Mouse (Mus musculus): Measurements from ENCODE around the gene Zmpste24. TPM values are rescaled to one million over a fixed set of nuclear protein-coding genes. Genes with fewer than 3 reads are reported as not detected.
A peak's percentile ranks its signal among the peaks of the same experiment; 100 is the strongest.

The Zmpste24 gene
- total and polyA plus RNA-seq, 3 experiments: 17.1 to 24.8 (median 24.4) TPM

- Histone ChIP-seq H3K9ac (ENCODE audit: low read depth, low read length) (no peak overlapping the region), H3K27me3 (ENCODE audit: control insufficient read depth, insufficient read depth, low read length) (no peaks in the 10 kb centered on the region), H3K79me2 (replicated peaks; ENCODE audit: control insufficient read depth, insufficient read depth, low read length) (no peaks in the 10 kb centered on the region), H3K4me3 (no peak overlapping the region), H3K36me3 (ENCODE audit: control insufficient read depth, insufficient read depth, low read length) (no peaks in the 10 kb centered on the region), H3K27ac (no peak overlapping the region), H3K4me1 (ENCODE audit: control insufficient read depth, insufficient read depth, low read length) (no peaks in the 10 kb centered on the region; the same call in 1 of the 2 replicates)
- DNase-seq: no peak
- intact Hi-C loops (cut with DNase I): no loop called here
- TF ChIP-seq POLR2A (IDR thresholded peaks at IDR 0.05; ENCODE audit: insufficient read depth, low read depth, low read length) (no peak), EP300 (IDR thresholded peaks at IDR 0.05; ENCODE audit: insufficient read depth, low read depth, low read length) (no peak), CTCF (IDR thresholded peaks at IDR 0.05) (no peak)
These were observed 76.1 kb downstream of the Zmpste24 start for GRCm38 (mm10) chr4:121021911-121022310.

GRCm38 (mm10) chr4:121020040-121020790 lies 77.8 kb downstream of the Zmpste24 start:
- no peak for DNase-seq
- Histone ChIP-seq H3K4me3 (no peak overlapping the region), H3K27me3 (ENCODE audit: control insufficient read depth, insufficient read depth, low read length) (no peaks in the 10 kb centered on the region), H3K79me2 (replicated peaks; ENCODE audit: control insufficient read depth, insufficient read depth, low read length) (peaks cover 2% of the 10 kb centered on the region; the same call in 1 of the 2 replicates), H3K4me1 (ENCODE audit: control insufficient read depth, insufficient read depth, low read length) (peaks cover 1% of the 10 kb centered on the region; the same call in 1 of the 2 replicates), H3K36me3 (ENCODE audit: control insufficient read depth, insufficient read depth, low read length) (no peaks in the 10 kb centered on the region), H3K9ac (ENCODE audit: low read depth, low read length) (no peak overlapping the region), H3K27ac (no peak overlapping the region)
- TF ChIP-seq POLR2A (IDR thresholded peaks at IDR 0.05; ENCODE audit: insufficient read depth, low read depth, low read length) (no peak), EP300 (IDR thresholded peaks at IDR 0.05; ENCODE audit: insufficient read depth, low read depth, low read length) (no peak)
- intact Hi-C loops (cut with DNase I): no loop called here
- 62% methylated on average over 10 of the region's 10 CpGs for WGBS

GRCm38 (mm10) chr4:121018250-121018649 lies 79.8 kb downstream of the Zmpste24 start:
- intact Hi-C loops (cut with DNase I): loop anchor here (5.0 to 10.0 kb wide), 3 partner anchors 79 to 1867 kb away; partner anchors contain the start of genes Cap1, Rlf and Zmpste24
- DNase-seq: no peak
- 60% methylated on average over 3 of the region's 3 CpGs for WGBS
- no peak for TF ChIP-seq POLR2A (IDR thresholded peaks at IDR 0.05; ENCODE audit: insufficient read depth, low read depth, low read length)
- TF ChIP-seq CTCF (IDR thresholded peaks at IDR 0.05): no peak
- TF ChIP-seq EP300 (IDR thresholded peaks at IDR 0.05; ENCODE audit: insufficient read depth, low read depth, low read length): no peak
- no peak overlapping the region for H3K9ac ChIP-seq (ENCODE audit: low read depth, low read length)
- 0 out of 2 replicates have a peak, but pooled peaks cover 3% of the 10 kb centered on the region for H3K36me3 ChIP-seq (ENCODE audit: control insufficient read depth, insufficient read depth, low read length)
- H3K79me2 ChIP-seq (replicated peaks; ENCODE audit: control insufficient read depth, insufficient read depth, low read length): peaks cover 2% of the 10 kb centered on the region; the same call in 1 of the 2 replicates
- no peaks in the 10 kb centered on the region for H3K27me3 ChIP-seq (ENCODE audit: control insufficient read depth, insufficient read depth, low read length)
- no peak overlapping the region for H3K27ac ChIP-seq
- H3K4me1 ChIP-seq (ENCODE audit: control insufficient read depth, insufficient read depth, low read length): peaks cover 1% of the 10 kb centered on the region; the same call in 1 of the 2 replicates
- H3K4me3 ChIP-seq: no peak overlapping the region

GRCm38 (mm10) chr4:121016928-121017657 lies 80.9 kb downstream of the Zmpste24 start, which contains the start of gene Smap2:
Gene Smap2, minus strand, starts transcription at chr4:121017247.
- H3K27ac ChIP-seq: peak within 1 kb of the TSS; percentile 94
- H3K9ac ChIP-seq (ENCODE audit: low read depth, low read length): peak within 1 kb of the TSS; percentile 76
- H3K79me2 ChIP-seq (replicated peaks; ENCODE audit: control insufficient read depth, insufficient read depth, low read length): peaks cover 3% of the 10 kb centered on the region
- TF ChIP-seq POLR2A (IDR thresholded peaks at IDR 0.05; ENCODE audit: insufficient read depth, low read depth, low read length): peak; percentile 85
- peak; percentile 87 for TF ChIP-seq CTCF (IDR thresholded peaks at IDR 0.05)
- 0 out of 2 replicates have a peak, but pooled peaks have one; percentile 37 for TF ChIP-seq EP300 (IDR thresholded peaks at IDR 0.05; ENCODE audit: insufficient read depth, low read depth, low read length)
- under 1% methylated on average over 42 of the region's 48 CpGs for WGBS
- no peaks in the 10 kb centered on the region for H3K27me3 ChIP-seq (ENCODE audit: control insufficient read depth, insufficient read depth, low read length)
- intact Hi-C loops (cut with DNase I): loop anchor here (5.0 to 10.0 kb wide), 3 partner anchors 80 to 1868 kb away; partner anchors contain the start of genes Cap1, Rlf and Zmpste24
- H3K4me3 ChIP-seq: peak within 1 kb of the TSS; percentile 79
- H3K36me3 ChIP-seq (ENCODE audit: control insufficient read depth, insufficient read depth, low read length): 0 out of 2 replicates have a peak, but pooled peaks cover 3% of the 10 kb centered on the region
- H3K4me1 ChIP-seq (ENCODE audit: control insufficient read depth, insufficient read depth, low read length): peaks cover 1% of the 10 kb centered on the region; the same call in 1 of the 2 replicates
- peak; percentile 99 for DNase-seq

- peak in 1 of 2 experiments; percentile 35 for DNase-seq
- peak overlapping the region; percentile 76 for H3K9ac ChIP-seq (ENCODE audit: low read depth, low read length)
- peaks cover 1% of the 10 kb centered on the region; the same call in 1 of the 2 replicates for H3K4me1 ChIP-seq (ENCODE audit: control insufficient read depth, insufficient read depth, low read length)
- intact Hi-C loops (cut with DNase I): loop anchor here (5.0 to 10.0 kb wide), 3 partner anchors 81 to 1869 kb away; partner anchors contain the start of genes Cap1, Rlf and Zmpste24
- H3K79me2 ChIP-seq (replicated peaks; ENCODE audit: control insufficient read depth, insufficient read depth, low read length): peaks cover 3% of the 10 kb centered on the region
- no peaks in the 10 kb centered on the region for H3K27me3 ChIP-seq (ENCODE audit: control insufficient read depth, insufficient read depth, low read length)
- no peak for TF ChIP-seq POLR2A (IDR thresholded peaks at IDR 0.05; ENCODE audit: insufficient read depth, low read depth, low read length)
- TF ChIP-seq EP300 (IDR thresholded peaks at IDR 0.05; ENCODE audit: insufficient read depth, low read depth, low read length): no peak
- no peak for TF ChIP-seq CTCF (IDR thresholded peaks at IDR 0.05)
- 0 out of 2 replicates have a peak, but pooled peaks cover 3% of the 10 kb centered on the region for H3K36me3 ChIP-seq (ENCODE audit: control insufficient read depth, insufficient read depth, low read length)
- WGBS: 2% methylated on average over 40 of the region's 40 CpGs
- peak overlapping the region; percentile 79 for H3K4me3 ChIP-seq
- peak overlapping the region; percentile 94 for H3K27ac ChIP-seq
These were observed 81.8 kb downstream of the Zmpste24 start for GRCm38 (mm10) chr4:121016021-121016898.
